Mouse (Mus musculus) left cerebral cortex, adult 6 months (tissue): ENCODE data around the gene Adarb1. TPM values are rescaled to one million over a fixed set of nuclear protein-coding genes. Genes with fewer than 3 reads are reported as not detected.

Source experiments
- long read RNA-seq, 2 experiments: library from polyadenylated mRNA; unstranded; transcript quantifications; one replicate each; pipeline ENCODE4 v2.0.0; 2019 to 2020
- polyA plus RNA-seq: library from polyadenylated mRNA; unstranded; fragments of <200 nt; fragmentation: Nextera tagmentation; gene quantifications from 2 replicates; pipeline ENCODE4 v1.2.3, GENCODE M21; 2021

Gene Adarb1
- 16.2 and 32.7 TPM in 2 replicates for polyA plus RNA-seq
- long read RNA-seq, experiment 1, full-length matches to known transcripts, result 11 of 107 reads
- long read RNA-seq, experiment 1, partial matches to known transcripts, result 15 of 107 reads
- long read RNA-seq, experiment 1, other reads (novel, unspliced or antisense), result 81 of 107 reads
- long read RNA-seq, experiment 2, partial matches to known transcripts, result 4 of 43 reads
- long read RNA-seq, experiment 2, other reads (novel, unspliced or antisense), result 35 of 43 reads

DNA sequence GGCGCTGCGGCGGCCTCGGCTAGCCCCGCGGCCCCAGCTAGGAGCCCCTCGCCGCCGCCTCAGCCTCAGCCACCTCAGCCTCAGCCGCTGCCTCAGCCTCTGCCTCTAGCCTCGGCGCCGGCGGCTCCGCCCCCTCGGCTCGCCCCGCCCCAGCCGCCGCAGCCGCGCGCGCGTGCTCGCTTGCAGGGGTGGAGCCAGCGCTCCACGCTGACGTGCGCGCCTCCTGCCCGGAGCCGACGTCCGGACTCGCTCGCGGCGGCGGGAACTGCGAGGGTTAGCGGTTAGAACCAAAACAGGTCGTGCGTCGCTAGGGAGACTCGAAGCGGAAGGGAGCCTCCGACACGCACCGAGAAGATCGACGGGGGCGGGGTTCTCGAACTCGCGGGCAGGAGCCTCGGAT, at the start of gene Adarb1:
TSS of gene Adarb1 (minus strand) at position 133 of the 400 bp plus-strand sequence.

GRCm38 (mm10) chr10:77258704-77259621, 159.1 kb downstream of the Adarb1 start, which contains the start of gene Pofut2:
Pofut2 (plus strand) TSS chr10:77259218.

Other genes with a start within 250 kb of the Adarb1 start
- 20.0 TPM in 2 replicates for gene Pofut2, start 159.1 kb downstream of the Adarb1 start, polyA plus RNA-seq
- gene Fam207a, start 97.5 kb upstream of the Adarb1 start, polyA plus RNA-seq, result 25.3 and 29.2 TPM in 2 replicates
- gene Itgb2, start 112.0 kb upstream of the Adarb1 start, polyA plus RNA-seq, result 4.6 and 4.9 TPM in 2 replicates
- gene Pttg1ip, start 163.4 kb upstream of the Adarb1 start, polyA plus RNA-seq, result 56.3 and 68.9 TPM in 2 replicates
- 157 and 188 TPM in 2 replicates for gene Sumo3, start 187.8 kb upstream of the Adarb1 start, polyA plus RNA-seq
- gene Gm49325, start 187.9 kb upstream of the Adarb1 start, polyA plus RNA-seq, result 1.9 and 10.3 TPM in 2 replicates
- gene Ube2g2, start 204.0 kb upstream of the Adarb1 start, polyA plus RNA-seq, result 50.9 and 59.2 TPM in 2 replicates